Mouse (Mus musculus) CH12.LX (cell line): ENCODE measurements around the gene Hist1h4h. TPM values are rescaled to one million over a fixed set of nuclear protein-coding genes. Genes with fewer than 3 reads are reported as not detected.
"Not testable (repeated sequence)": the region's sequence is repeated elsewhere in the genome, so short reads cannot be mapped to it uniquely, and the experiment has no call there.

Source experiments
- DNase-seq: peaks from one replicate; pipeline ENCODE4 v3.0.0-alpha.2; 2013; ENCODE audit errors: extremely low read depth
- H3K27ac ChIP-seq: 2 replicates; pipeline ENCODE4 v1.5.1; 2012; ENCODE audit warnings: low read depth, mild to moderate bottlenecking, control low read depth, moderate library complexity; ENCODE audit not compliant: insufficient read depth
- H3K27me3 ChIP-seq: replicated peaks from 2 replicates; pipeline ENCODE3; 2012; ENCODE audit warnings: inconsistent platforms
- H3K36me3 ChIP-seq, 2 experiments: replicated peaks in 1 of 2; 2 replicates each; pipeline versions ENCODE3 to v1.6.1; 2012; ENCODE audit warnings: inconsistent platforms in 1 of 2, low read length in 1 of 2, mild to moderate bottlenecking in 1 of 2, mixed read lengths in 1 of 2, moderate library complexity in 1 of 2; ENCODE audit not compliant: control insufficient read depth in 1 of 2, insufficient read depth in 1 of 2
- H3K4me1 ChIP-seq, 2 experiments: 2 replicates each; pipeline ENCODE4 v1.6.1; 2012; ENCODE audit warnings: inconsistent platforms in 1 of 2, moderate library complexity in 1 of 2; ENCODE audit not compliant: insufficient read depth in 2 of 2, control insufficient read depth in 1 of 2
- H3K4me2 ChIP-seq: 2 replicates; pipeline ENCODE4 v1.6.1; 2012; ENCODE audit warnings: low read depth, mild to moderate bottlenecking, control low read depth; ENCODE audit not compliant: poor library complexity, insufficient read depth, severe bottlenecking
- H3K4me3 ChIP-seq, 3 experiments: fragments of 150-350 bp in 1 of 3; sonication (generic) in 1 of 3; replicated peaks in 1 of 3; 2 replicates each; pipeline versions ENCODE3 to v1.5.1; 2011 to 2012; ENCODE audit warnings: low read depth in 2 of 3, low read length in 2 of 3, mild to moderate bottlenecking in 2 of 3, moderate library complexity in 2 of 3, control low read depth in 1 of 3, improper control_type of control experiment in 1 of 3, inconsistent platforms in 1 of 3, mixed read lengths in 1 of 3; ENCODE audit not compliant: poor library complexity in 1 of 3
- H3K79me2 ChIP-seq: replicated peaks from 2 replicates; pipeline ENCODE4 v1.6.1; 2012; ENCODE audit warnings: mild to moderate bottlenecking, moderate library complexity; ENCODE audit not compliant: control insufficient read depth, poor library complexity, insufficient read depth, severe bottlenecking; ENCODE audit errors: extremely low read depth
- H3K9ac ChIP-seq: 2 replicates; pipeline ENCODE4 v1.6.1; 2012; ENCODE audit warnings: low read depth, mild to moderate bottlenecking, control low read depth, moderate library complexity; ENCODE audit not compliant: insufficient read depth
- H3K9me3 ChIP-seq: replicated peaks from 2 replicates; pipeline ENCODE3; 2012; ENCODE audit warnings: low read length, inconsistent platforms, mixed read lengths
- BHLHE40 ChIP-seq: IDR thresholded peaks from 2 replicates; pipeline ENCODE4 v1.6.1; 2011; ENCODE audit warnings: mild to moderate bottlenecking, low read depth, low read length, improper control_type of control experiment
- CHD1 ChIP-seq: IDR thresholded peaks from 2 replicates; pipeline ENCODE4 v1.6.1; 2012; ENCODE audit warnings: low read depth, low read length, improper control_type of control experiment, inconsistent platforms
- CHD2 ChIP-seq: IDR thresholded peaks from 2 replicates; pipeline ENCODE4 v1.6.1; 2011; ENCODE audit warnings: low read length, improper control_type of control experiment
- CTCF ChIP-seq, 2 experiments: IDR thresholded peaks in 1 of 2; conservative IDR thresholded peaks in 1 of 2; 2 replicates each; pipeline ENCODE4 v1.5.1; 2011 to 2012; ENCODE audit warnings: low read depth in 2 of 2, low read length in 2 of 2, improper control_type of control experiment in 1 of 2, inconsistent platforms in 1 of 2, mild to moderate bottlenecking in 1 of 2, moderate library complexity in 1 of 2
- EP300 ChIP-seq: IDR thresholded peaks from 2 replicates; pipeline ENCODE4 v1.6.1; 2011; ENCODE audit warnings: low read length, improper control_type of control experiment
- GABPA ChIP-seq: IDR thresholded peaks from 2 replicates; pipeline ENCODE4 v1.6.1; 2012; ENCODE audit warnings: low read depth, low read length, improper control_type of control experiment, inconsistent platforms; ENCODE audit not compliant: insufficient replicate concordance
- HCFC1 ChIP-seq: IDR thresholded peaks from 2 replicates; pipeline ENCODE4 v1.6.1; 2012; ENCODE audit warnings: low read depth, mild to moderate bottlenecking, inconsistent platforms, low read length, improper control_type of control experiment
- IRF4 ChIP-seq: IDR thresholded peaks from 2 replicates; pipeline ENCODE4 v1.6.1; 2014; ENCODE audit warnings: low read depth, mild to moderate bottlenecking, inconsistent platforms, low read length, improper control_type of control experiment
- MAX ChIP-seq: IDR thresholded peaks from 2 replicates; pipeline ENCODE4 v1.6.1; 2011; ENCODE audit warnings: low read length, improper control_type of control experiment
- MAZ ChIP-seq: IDR thresholded peaks from 2 replicates; pipeline ENCODE4 v1.6.1; 2012; ENCODE audit warnings: low read depth, mild to moderate bottlenecking, inconsistent platforms, low read length, improper control_type of control experiment, moderate library complexity
- MXI1 ChIP-seq: IDR thresholded peaks from 2 replicates; pipeline ENCODE4 v1.6.1; 2011; ENCODE audit warnings: mild to moderate bottlenecking, low read depth, low read length, improper control_type of control experiment
- MYC ChIP-seq: IDR thresholded peaks from 2 replicates; pipeline ENCODE4 v1.6.1; 2011; ENCODE audit warnings: low read depth, mild to moderate bottlenecking, improper control_type of control experiment, low read length
- NELFE ChIP-seq: IDR thresholded peaks from 2 replicates; pipeline ENCODE4 v1.6.1; 2011; ENCODE audit warnings: low read depth, low read length, improper control_type of control experiment
- NRF1 ChIP-seq: IDR thresholded peaks from 2 replicates; pipeline ENCODE4 v1.6.1; 2014; ENCODE audit warnings: low read depth, mild to moderate bottlenecking, inconsistent platforms, low read length, improper control_type of control experiment, moderate library complexity
- PAX5 ChIP-seq: IDR thresholded peaks from 2 replicates; pipeline ENCODE4 v1.6.1; 2012; ENCODE audit warnings: low read length, inconsistent platforms, mixed read lengths
- POLR2A ChIP-seq: IDR thresholded peaks from 2 replicates; pipeline ENCODE4 v1.6.1; 2011; ENCODE audit warnings: low read depth, mild to moderate bottlenecking, improper control_type of control experiment, low read length
- POLR2AphosphoS2 ChIP-seq: IDR thresholded peaks from 2 replicates; pipeline ENCODE4 v1.6.1; 2011; ENCODE audit warnings: low read depth, low read length, improper control_type of control experiment
- RAD21 ChIP-seq: IDR thresholded peaks from 2 replicates; pipeline ENCODE4 v1.6.1; 2011; ENCODE audit warnings: low read depth, mild to moderate bottlenecking, low read length, improper control_type of control experiment, moderate library complexity
- RCOR1 ChIP-seq: conservative IDR thresholded peaks from 2 replicates; pipeline ENCODE4 v1.6.1; 2012; ENCODE audit warnings: low read depth, mild to moderate bottlenecking, inconsistent platforms, low read length, improper control_type of control experiment
- SIN3A ChIP-seq: IDR thresholded peaks from 2 replicates; pipeline ENCODE4 v1.6.1; 2012; ENCODE audit warnings: low read length, improper control_type of control experiment, inconsistent platforms
- SMC3 ChIP-seq: IDR thresholded peaks from 2 replicates; pipeline ENCODE4 v1.6.1; 2011; ENCODE audit warnings: low read depth, low read length, improper control_type of control experiment
- TBP ChIP-seq: conservative IDR thresholded peaks from 2 replicates; pipeline ENCODE4 v1.6.1; 2011; ENCODE audit warnings: low read depth, low read length, improper control_type of control experiment
- UBTF ChIP-seq: IDR thresholded peaks from 2 replicates; pipeline ENCODE4 v1.6.1; 2012; ENCODE audit warnings: low read depth, mild to moderate bottlenecking, inconsistent platforms, low read length, improper control_type of control experiment, moderate library complexity
- USF2 ChIP-seq: conservative IDR thresholded peaks from 2 replicates; pipeline ENCODE4 v1.6.1; 2011; ENCODE audit warnings: low read depth, low read length, improper control_type of control experiment
- ZNF384 ChIP-seq: IDR thresholded peaks from 2 replicates; pipeline ENCODE4 v1.6.1; 2012; ENCODE audit warnings: low read depth, low read length, improper control_type of control experiment, inconsistent platforms
- dilution Hi-C: fragments of 300-500 bp; cut with MboI; formaldehyde crosslinking; loops from 2 replicates; pipeline ENCODE4 v1.14.3; 2020; ENCODE audit warnings: low sequenced_read_pairs; ENCODE audit not compliant: extremely low pct_unique_long_range_greater_than_20kb, extremely low pct_ligation_motif_present
- in situ Hi-C: fragments of 300-500 bp; cut with MboI; formaldehyde crosslinking; loops from 3 replicates; pipeline ENCODE4 v1.14.3; 2019; ENCODE audit warnings: low sequenced_read_pairs, low pct_ligation_motif_present, low pct_unique_long_range_greater_than_20kb, mixed read lengths
- polyA plus RNA-seq: library from polyadenylated mRNA; unstranded; fragments of >175 nt; gene quantifications from 2 replicates; pipeline ENCODE4 v1.2.1, GENCODE M21; 2012; ENCODE audit warnings: low read depth; ENCODE audit not compliant: insufficient read length
- total RNA-seq, 2 experiments: library from RNA; depleted of rRNA; stranded (reverse); fragments of 300-350 nt in 1 of 2; fragments of >200 nt in 1 of 2; gene quantifications; 2 replicates each; pipeline ENCODE4 v1.2.3; 2012 to 2014

Gene Hist1h4h
- total and polyA plus RNA-seq, 3 experiments = 5.5 to 4,957 (median 19.4) TPM

DNA sequence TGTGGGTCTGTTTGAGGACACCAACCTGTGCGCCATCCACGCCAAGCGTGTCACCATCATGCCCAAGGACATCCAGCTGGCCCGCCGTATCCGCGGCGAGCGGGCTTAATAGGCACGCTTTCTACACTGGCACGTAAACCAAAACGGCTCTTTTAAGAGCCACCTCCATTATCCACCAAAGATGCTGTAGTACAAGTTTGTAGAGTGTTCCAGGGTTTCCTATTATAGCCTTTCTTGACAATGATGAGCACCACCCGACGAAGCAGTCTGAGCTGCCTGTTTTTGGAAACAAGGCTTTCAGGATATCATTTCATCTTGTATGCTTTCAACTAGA lies 13.9 kb downstream of the Hist1h4h start:
- TF ChIP-seq UBTF = 0 out of 2 replicates have a peak, but pooled peaks have one; percentile 22
- TF ChIP-seq IRF4 = 0 out of 2 replicates have a peak, but pooled peaks have one; percentile 3
- TF ChIP-seq POLR2AphosphoS2 = peak; percentile 11; the same call in 1 of the 2 replicates
- peak; percentile 72; the same call in 1 of the 2 replicates for TF ChIP-seq POLR2A
- TF ChIP-seq, all 38 proteins: peak for 4; not testable (repeated sequence) for 34
- H3K27ac ChIP-seq = peak overlapping the region; percentile 90
- H3K4me3 ChIP-seq = peak overlapping the region in 2 of 3 experiments; percentile 39 to 64
- peak overlapping the region; percentile 69; the same call in 1 of the 2 replicates for H3K9ac ChIP-seq
- H3K9me3 ChIP-seq, DNase-seq, H3K79me2 ChIP-seq, in situ Hi-C loops, H3K36me3 ChIP-seq, dilution Hi-C loops, H3K27me3 ChIP-seq: not testable (repeated sequence)
- H3K4me2 ChIP-seq = peak overlapping the region; percentile 67
- peaks cover 0 to 13% of the 10 kb centered on the region in 2 experiments; a peak in 2 of 4 replicates for H3K4me1 ChIP-seq

DNA sequence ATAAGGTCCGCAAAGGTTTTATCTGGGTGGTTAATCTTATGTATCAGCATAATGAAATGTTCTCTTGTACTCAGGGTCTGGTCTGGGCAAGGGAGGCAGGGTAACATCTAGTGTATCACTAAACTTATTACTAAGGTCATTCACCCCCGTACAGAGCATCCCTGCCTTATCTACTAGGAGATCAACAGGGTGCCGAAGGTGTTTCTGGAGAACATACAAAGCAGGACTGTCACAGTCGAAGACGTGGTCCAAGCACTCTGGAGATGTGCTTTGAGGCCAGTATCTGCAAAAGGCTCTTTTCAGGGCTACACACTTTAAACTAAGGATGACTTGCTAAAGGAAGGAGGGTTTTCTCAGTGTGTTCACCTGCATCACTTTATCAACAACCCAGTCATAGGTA lies 15.8 kb downstream of the Hist1h4h start:
- dilution Hi-C loops = no loop called here
- no peak for DNase-seq
- Histone ChIP-seq H3K4me1 (peaks cover 0 to 6% of the 10 kb centered on the region in 2 experiments; a peak in 1 of 4 replicates), H3K27ac (no peak overlapping the region), H3K27me3 (no peaks in the 10 kb centered on the region), H3K9me3 (no peaks in the 10 kb centered on the region), H3K4me2 (no peak overlapping the region), H3K79me2 (no peaks in the 10 kb centered on the region), H3K36me3 (no peaks in the 10 kb centered on the region), H3K9ac (no peak overlapping the region), H3K4me3 (no peak overlapping the region)
- in situ Hi-C loops = no loop called here
- no peak for TF ChIP-seq CHD1
- TF ChIP-seq MYC = no peak
- TF ChIP-seq RAD21 = no peak
- TF ChIP-seq SMC3 = no peak
- TF ChIP-seq MAX = no peak
- no peak for TF ChIP-seq SIN3A
- no peak for TF ChIP-seq EP300
- no peak for TF ChIP-seq CTCF (conservative IDR thresholded peaks at IDR 0.05 in 1 of 2, IDR thresholded peaks at IDR 0.05 in 1 of 2; ENCODE audit: low read depth in 2 of 2, low read length in 2 of 2)
- no peak for TF ChIP-seq PAX5

DNA sequence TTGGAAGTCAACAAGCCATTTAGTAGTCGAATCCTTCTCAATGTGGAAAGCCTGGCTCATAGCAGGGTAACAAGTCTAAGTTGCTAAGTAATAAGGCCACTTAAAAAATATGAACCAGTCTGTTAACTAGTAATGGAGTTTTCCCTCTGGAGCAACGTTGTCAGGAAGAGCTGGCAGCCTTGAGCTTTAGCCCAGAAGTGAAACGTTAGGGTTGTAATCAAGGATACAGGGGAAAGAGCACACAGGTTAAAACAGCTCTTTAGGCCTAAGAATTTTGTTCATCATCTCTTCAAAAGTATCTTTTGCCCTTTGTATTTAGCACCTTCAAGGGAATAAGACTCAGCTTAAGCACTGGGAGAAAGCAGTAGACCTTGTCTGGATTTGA lies 19.9 kb downstream of the Hist1h4h start:
- in situ Hi-C loops = loop anchor here (25.0 kb wide), 1 partner anchor 1813 kb away; the partner anchor contains the start of gene Hist1h4j
- DNase-seq = peak; percentile 67
- TF ChIP-seq RCOR1 (peak; percentile 83; the same call in 1 of the 2 replicates), NRF1 (no peak), HCFC1 (peak; percentile 38; the same call in 1 of the 2 replicates), TBP (peak; percentile 62; the same call in 1 of the 2 replicates), SMC3 (peak; percentile 26; the same call in 1 of the 2 replicates), USF2 (no peak), CTCF (conservative IDR thresholded peaks at IDR 0.05 in 1 of 2, IDR thresholded peaks at IDR 0.05 in 1 of 2; ENCODE audit: low read depth in 2 of 2, low read length in 2 of 2) (no peak), POLR2A (peak; percentile 80; the same call in 1 of the 2 replicates), ZNF384 (no peak), MAZ (no peak), BHLHE40 (no peak; the same call in 1 of the 2 replicates), GABPA (no peak), MXI1 (no peak), POLR2AphosphoS2 (peak; percentile 100), CHD2 (peak; percentile 49), CHD1 (peak; percentile 90; the same call in 1 of the 2 replicates), NELFE (no peak), MAX (no peak), MYC (peak; percentile 19; the same call in 1 of the 2 replicates)

More for the DNA sequence above, 19.9 kb downstream of the Hist1h4h start:
- Histone ChIP-seq H3K4me2 (peak overlapping the region; percentile 84), H3K27me3 (no peaks in the 10 kb centered on the region), H3K36me3 (no peaks in the 10 kb centered on the region), H3K9me3 (no peaks in the 10 kb centered on the region), H3K27ac (peak overlapping the region; percentile 98), H3K4me1 (peaks cover 4 to 21% of the 10 kb centered on the region in 2 experiments; a peak in 3 of 4 replicates), H3K4me3 (peak overlapping the region; percentile 29 to 55 (median 30)), H3K9ac (peak overlapping the region; percentile 91), H3K79me2 (no peaks in the 10 kb centered on the region)
- dilution Hi-C loops = no loop called here
